Mouse (Mus musculus): ENCODE results near the gene Zfp316.

Zfp316 gene

DNA sequence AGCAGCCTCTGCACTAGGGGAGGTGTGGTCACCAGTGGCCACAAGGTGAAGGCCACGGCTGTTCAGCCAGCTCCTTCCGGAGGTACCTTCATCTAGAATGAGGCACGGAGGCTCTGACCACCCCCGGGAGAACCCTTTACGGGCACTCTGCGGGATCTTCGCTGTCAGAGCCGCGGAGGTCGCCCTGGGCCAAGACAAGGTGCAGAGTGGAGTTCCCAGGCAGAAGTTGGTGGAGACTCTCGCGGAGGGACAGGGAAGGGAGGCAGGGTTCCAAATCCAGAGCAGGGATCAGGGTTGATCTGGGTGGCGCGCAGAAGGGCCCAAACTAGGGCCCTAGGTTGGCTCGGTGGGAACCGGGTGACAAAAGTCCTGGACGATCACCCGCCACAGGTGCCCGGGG lies 23.1 kb upstream of the Zfp316 start:
- Histone ChIP-seq H3K4me1 (replicated peaks; ENCODE audit: low read depth, low read length) (peaks cover 39% of the 10 kb centered on the region), H3K36me3 (ENCODE audit: insufficient read depth, low read length) (no peaks in the 10 kb centered on the region), H3K4me3 (replicated peaks; ENCODE audit: low read length) (peak overlapping the region; percentile 73), H3K27me3 (ENCODE audit: insufficient read depth, low read length) (peaks cover 68% of the 10 kb centered on the region), H3K9me3 (ENCODE audit: low read length) (peaks cover 13% of the 10 kb centered on the region)
- TF ChIP-seq POU5F1 (IDR thresholded peaks at IDR 0.05; ENCODE audit: borderline replicate concordance, low read length) (no peak), NANOG (IDR thresholded peaks at IDR 0.05; ENCODE audit: borderline replicate concordance, low read length) (no peak), CTCF (conservative IDR thresholded peaks at IDR 0.05; ENCODE audit: low read length) (no peak)

DNA sequence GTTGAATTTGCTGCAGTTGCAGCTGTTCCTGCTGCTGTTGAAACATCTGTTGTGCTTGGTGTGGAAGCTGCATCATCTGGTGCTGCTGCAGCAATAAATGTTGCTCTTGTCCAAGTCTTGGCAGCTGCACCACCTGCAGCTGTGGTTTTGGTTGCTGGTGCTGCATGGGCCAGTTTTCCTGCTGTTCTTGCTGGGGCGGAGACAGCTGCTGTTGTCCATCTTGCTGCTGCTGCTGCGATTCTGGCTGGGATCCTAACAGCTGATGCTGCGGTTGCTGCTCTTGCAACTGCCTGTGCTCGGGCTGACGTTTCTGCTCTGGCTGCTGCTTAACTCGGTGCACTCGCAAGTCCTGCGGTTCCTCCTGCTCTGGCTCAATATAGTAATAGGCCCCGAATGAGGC lies 19.5 kb upstream of the Zfp316 start:
- peaks cover 10% of the 10 kb centered on the region for H3K9me3 ChIP-seq (ENCODE audit: low read length)
- TF ChIP-seq NANOG (IDR thresholded peaks at IDR 0.05; ENCODE audit: borderline replicate concordance, low read length) (no peak), POU5F1 (IDR thresholded peaks at IDR 0.05; ENCODE audit: borderline replicate concordance, low read length) (no peak), CTCF (conservative IDR thresholded peaks at IDR 0.05; ENCODE audit: low read length) (no peak)
- H3K4me3 ChIP-seq (replicated peaks; ENCODE audit: low read length), result no peak overlapping the region
- H3K4me1 ChIP-seq (replicated peaks; ENCODE audit: low read depth, low read length), result peaks cover 45% of the 10 kb centered on the region
- peaks cover 89% of the 10 kb centered on the region for H3K27me3 ChIP-seq (ENCODE audit: insufficient read depth, low read length)
- H3K36me3 ChIP-seq (ENCODE audit: insufficient read depth, low read length), result no peaks in the 10 kb centered on the region

DNA sequence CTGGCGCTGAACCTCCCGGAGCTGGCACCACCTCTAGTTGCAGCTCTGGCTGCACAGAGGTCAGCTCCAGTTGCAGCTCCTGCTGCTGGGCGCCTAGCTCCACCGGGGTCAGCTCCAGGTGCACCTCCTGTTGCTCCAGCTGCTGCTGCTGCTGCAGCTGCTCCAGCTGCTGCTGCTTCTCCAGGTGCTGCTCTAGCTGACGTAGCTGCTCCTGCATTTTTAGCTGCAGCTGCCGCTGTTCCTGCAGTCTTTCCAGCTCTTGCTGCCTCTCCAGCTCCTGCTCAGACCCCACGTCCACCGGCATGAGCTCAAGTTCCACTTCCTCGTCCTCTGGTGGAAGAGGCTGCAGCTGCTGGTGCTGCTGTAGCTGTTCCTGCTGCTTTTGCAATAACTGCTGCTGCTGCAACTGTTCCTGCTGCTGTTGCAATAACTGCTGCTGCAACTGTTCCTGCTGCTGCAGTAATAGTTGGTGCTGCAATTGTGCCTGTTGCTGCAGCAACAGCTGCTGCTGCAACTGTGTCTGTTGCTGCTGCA lies 18.6 kb upstream of the Zfp316 start:
- Histone ChIP-seq H3K4me1 (replicated peaks; ENCODE audit: low read depth, low read length) (peaks cover 39% of the 10 kb centered on the region), H3K4me3 (replicated peaks; ENCODE audit: low read length) (peak overlapping the region; percentile 71), H3K36me3 (ENCODE audit: insufficient read depth, low read length) (no peaks in the 10 kb centered on the region), H3K27me3 (ENCODE audit: insufficient read depth, low read length) (peaks cover 84% of the 10 kb centered on the region), H3K9me3 (ENCODE audit: low read length) (peaks cover 10% of the 10 kb centered on the region)
- TF ChIP-seq POU5F1 (IDR thresholded peaks at IDR 0.05; ENCODE audit: borderline replicate concordance, low read length) (no peak), CTCF (conservative IDR thresholded peaks at IDR 0.05; ENCODE audit: low read length) (no peak), NANOG (IDR thresholded peaks at IDR 0.05; ENCODE audit: borderline replicate concordance, low read length) (no peak)

DNA sequence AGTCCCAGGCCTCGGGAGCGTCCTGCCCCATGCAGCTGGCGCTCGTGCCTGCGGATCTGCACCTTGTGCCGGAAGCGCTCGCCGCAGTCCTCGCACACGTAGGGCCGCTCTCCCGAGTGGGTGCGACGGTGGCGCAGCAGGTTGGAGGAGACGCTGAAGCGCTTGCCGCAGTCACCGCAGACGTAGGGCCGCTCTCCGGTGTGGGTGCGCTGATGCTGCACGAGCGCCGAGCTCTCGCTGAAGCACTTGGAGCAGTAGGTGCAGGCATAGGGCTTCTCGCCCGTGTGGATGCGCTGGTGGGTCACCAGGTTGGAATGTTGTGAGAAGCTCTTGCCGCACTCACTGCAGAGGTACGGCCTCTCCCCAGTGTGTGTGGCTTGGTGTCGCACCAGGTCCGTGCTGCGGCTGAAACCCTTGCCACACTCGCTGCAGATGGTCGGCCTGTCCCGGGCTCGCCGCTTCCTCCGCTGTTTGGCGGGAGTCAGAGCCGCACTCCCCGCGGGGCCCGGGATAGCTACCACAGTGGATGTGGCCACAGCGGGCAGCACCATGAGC lies 18.0 kb upstream of the Zfp316 start:
- H3K4me3 ChIP-seq (replicated peaks; ENCODE audit: low read length), result peak overlapping the region; percentile 71
- peaks cover 10% of the 10 kb centered on the region for H3K9me3 ChIP-seq (ENCODE audit: low read length)
- TF ChIP-seq POU5F1 (IDR thresholded peaks at IDR 0.05; ENCODE audit: borderline replicate concordance, low read length) (no peak), NANOG (IDR thresholded peaks at IDR 0.05; ENCODE audit: borderline replicate concordance, low read length) (no peak), CTCF (conservative IDR thresholded peaks at IDR 0.05; ENCODE audit: low read length) (no peak)
- peaks cover 37% of the 10 kb centered on the region for H3K4me1 ChIP-seq (replicated peaks; ENCODE audit: low read depth, low read length)
- no peaks in the 10 kb centered on the region for H3K36me3 ChIP-seq (ENCODE audit: insufficient read depth, low read length)
- H3K27me3 ChIP-seq (ENCODE audit: insufficient read depth, low read length), result peaks cover 82% of the 10 kb centered on the region

GRCm38 (mm10) chr5:143284762-143285161 lies 14.9 kb upstream of the Zfp316 start:
- TF ChIP-seq CTCF (conservative IDR thresholded peaks at IDR 0.05; ENCODE audit: low read length) (peak; percentile 33), NANOG (IDR thresholded peaks at IDR 0.05; ENCODE audit: borderline replicate concordance, low read length) (no peak)
- H3K4me3 ChIP-seq (replicated peaks; ENCODE audit: low read length), result no peak overlapping the region
- H3K9me3 ChIP-seq (ENCODE audit: low read length), result peaks cover 10% of the 10 kb centered on the region
- peaks cover 62% of the 10 kb centered on the region for H3K27me3 ChIP-seq (ENCODE audit: insufficient read depth, low read length)
- peaks cover 28% of the 10 kb centered on the region for H3K4me1 ChIP-seq (replicated peaks; ENCODE audit: low read depth, low read length)
- H3K36me3 ChIP-seq (ENCODE audit: insufficient read depth, low read length), result no peaks in the 10 kb centered on the region

GRCm38 (mm10) chr5:143279247-143279646 lies 9.4 kb upstream of the Zfp316 start:
- Histone ChIP-seq H3K4me1 (replicated peaks; ENCODE audit: low read depth, low read length) (peaks cover 12% of the 10 kb centered on the region), H3K9me3 (ENCODE audit: low read length) (no peaks in the 10 kb centered on the region), H3K27me3 (ENCODE audit: insufficient read depth, low read length) (peaks cover 51% of the 10 kb centered on the region), H3K4me3 (replicated peaks; ENCODE audit: low read length) (no peak overlapping the region), H3K36me3 (ENCODE audit: insufficient read depth, low read length) (no peaks in the 10 kb centered on the region)
- TF ChIP-seq CTCF (conservative IDR thresholded peaks at IDR 0.05; ENCODE audit: low read length), result no peak
- no peak for TF ChIP-seq POU5F1 (IDR thresholded peaks at IDR 0.05; ENCODE audit: borderline replicate concordance, low read length)
- TF ChIP-seq NANOG (IDR thresholded peaks at IDR 0.05; ENCODE audit: borderline replicate concordance, low read length), result no peak

GRCm38 (mm10) chr5:143275761-143276160 lies 5.9 kb upstream of the Zfp316 start:
- peaks cover 11% of the 10 kb centered on the region for H3K4me1 ChIP-seq (replicated peaks; ENCODE audit: low read depth, low read length)
- no peaks in the 10 kb centered on the region for H3K36me3 ChIP-seq (ENCODE audit: insufficient read depth, low read length)
- peaks cover 51% of the 10 kb centered on the region for H3K27me3 ChIP-seq (ENCODE audit: insufficient read depth, low read length)
- H3K4me3 ChIP-seq (replicated peaks; ENCODE audit: low read length), result no peak overlapping the region
- TF ChIP-seq POU5F1 (IDR thresholded peaks at IDR 0.05; ENCODE audit: borderline replicate concordance, low read length), result no peak
- no peak for TF ChIP-seq NANOG (IDR thresholded peaks at IDR 0.05; ENCODE audit: borderline replicate concordance, low read length)
- no peak for TF ChIP-seq CTCF (conservative IDR thresholded peaks at IDR 0.05; ENCODE audit: low read length)
- H3K9me3 ChIP-seq (ENCODE audit: low read length), result no peaks in the 10 kb centered on the region

GRCm38 (mm10) chr5:143272540-143273330 lies 2.9 kb upstream of the Zfp316 start:
- Histone ChIP-seq H3K4me3 (replicated peaks; ENCODE audit: low read length) (no peak overlapping the region), H3K36me3 (ENCODE audit: insufficient read depth, low read length) (no peaks in the 10 kb centered on the region), H3K27me3 (ENCODE audit: insufficient read depth, low read length) (peaks cover 55% of the 10 kb centered on the region), H3K4me1 (replicated peaks; ENCODE audit: low read depth, low read length) (peaks cover 18% of the 10 kb centered on the region), H3K9me3 (ENCODE audit: low read length) (no peaks in the 10 kb centered on the region)
- no peak for TF ChIP-seq NANOG (IDR thresholded peaks at IDR 0.05; ENCODE audit: borderline replicate concordance, low read length)
- TF ChIP-seq POU5F1 (IDR thresholded peaks at IDR 0.05; ENCODE audit: borderline replicate concordance, low read length), result no peak
- TF ChIP-seq CTCF (conservative IDR thresholded peaks at IDR 0.05; ENCODE audit: low read length), result no peak

Measured in E14TG2a.4 (cell line).